Mouse (Mus musculus) heart, embryonic 12.5 days (tissue): ENCODE measurements around the gene Hrk. TPM values are rescaled to one million over a fixed set of nuclear protein-coding genes. Genes with fewer than 3 reads are reported as not detected.
A peak's percentile ranks its signal among the peaks of the same experiment; 100 is the strongest.

Source experiments
- ATAC-seq: fragments of 200-750 bp; cut with Nextera tagmentation; 2 replicates; pipeline ENCODE4 v1.8.0; 2017; ENCODE audit warnings: moderate TSS enrichment, moderate library complexity; ENCODE audit not compliant: insufficient number of reproducible peaks, low FRiP score
- H3K27ac ChIP-seq: fragments of 300-500 bp; sonication (generic); 2 replicates; pipeline ENCODE4 v1.5.1; 2016; ENCODE audit warnings: mild to moderate bottlenecking, moderate library complexity; ENCODE audit not compliant: poor library complexity, severe bottlenecking
- H3K27me3 ChIP-seq: fragments of 300-500 bp; sonication (generic); replicated peaks from 2 replicates; pipeline ENCODE4 v1.6.1; 2016; ENCODE audit warnings: mild to moderate bottlenecking, moderate library complexity
- H3K36me3 ChIP-seq: fragments of 300-500 bp; sonication (generic); 2 replicates; pipeline ENCODE4 v1.6.1; 2016; ENCODE audit warnings: mild to moderate bottlenecking, moderate library complexity
- H3K4me1 ChIP-seq: fragments of 300-500 bp; sonication (generic); replicated peaks from 2 replicates; pipeline ENCODE4 v1.6.1; 2016; ENCODE audit warnings: mild to moderate bottlenecking
- H3K4me2 ChIP-seq: fragments of 300-500 bp; sonication (generic); 2 replicates; pipeline ENCODE4 v1.6.1; 2016; ENCODE audit warnings: mild to moderate bottlenecking, moderate library complexity
- H3K4me3 ChIP-seq: fragments of 300-500 bp; sonication (generic); 2 replicates; pipeline ENCODE4 v1.5.1; 2016; ENCODE audit warnings: mild to moderate bottlenecking
- H3K9ac ChIP-seq: fragments of 300-500 bp; sonication (generic); 2 replicates; pipeline ENCODE4 v1.6.1; 2016; ENCODE audit warnings: mild to moderate bottlenecking, moderate library complexity
- H3K9me3 ChIP-seq: fragments of 300-500 bp; sonication (generic); replicated peaks from 2 replicates; pipeline ENCODE4 v1.6.1; 2016; ENCODE audit warnings: mild to moderate bottlenecking, moderate library complexity
- WGBS: fragments of 180-500 bp; shearing (Covaris S2); methylation state at CpG from one replicate; pipeline ENCODE4 v1.1.7; 2016; 5-methylcytosine and 5-hydroxymethylcytosine counted together
- polyA plus RNA-seq: library from polyadenylated mRNA; unstranded; fragments of >200 nt; fragmentation: Nextera tagmentation; extraction: Ambion mirVana; gene quantifications from 2 replicates; pipeline ENCODE4 v1.2.1, GENCODE M21; 2016

The Hrk gene
- polyA plus RNA-seq, 1 experiment from 2014 or later: 0.09 TPM

GRCm38 (mm10) chr5:118143211-118144026 lies 21.0 kb upstream of the Hrk start:
- Histone ChIP-seq H3K4me2 (no peak overlapping the region), H3K4me3 (no peak overlapping the region), H3K9me3 (no peaks in the 10 kb centered on the region), H3K9ac (no peak overlapping the region), H3K27me3 (no peaks in the 10 kb centered on the region), H3K36me3 (peaks cover 39% of the 10 kb centered on the region), H3K27ac (no peak overlapping the region), H3K4me1 (peaks cover 53% of the 10 kb centered on the region)
- no peak for ATAC-seq
- 81% methylated on average over 12 of the region's 12 CpGs for WGBS

GRCm38 (mm10) chr5:118144327-118144726 lies 20.1 kb upstream of the Hrk start:
- Histone ChIP-seq H3K4me2 (no peak overlapping the region), H3K4me3 (no peak overlapping the region), H3K27ac (no peak overlapping the region), H3K9me3 (no peaks in the 10 kb centered on the region), H3K36me3 (peaks cover 31% of the 10 kb centered on the region), H3K27me3 (no peaks in the 10 kb centered on the region), H3K9ac (peak overlapping the region; percentile 44; the same call in 1 of the 2 replicates), H3K4me1 (peaks cover 60% of the 10 kb centered on the region)
- no peak for ATAC-seq
- 78% methylated on average over 4 of the region's 4 CpGs for WGBS

DNA sequence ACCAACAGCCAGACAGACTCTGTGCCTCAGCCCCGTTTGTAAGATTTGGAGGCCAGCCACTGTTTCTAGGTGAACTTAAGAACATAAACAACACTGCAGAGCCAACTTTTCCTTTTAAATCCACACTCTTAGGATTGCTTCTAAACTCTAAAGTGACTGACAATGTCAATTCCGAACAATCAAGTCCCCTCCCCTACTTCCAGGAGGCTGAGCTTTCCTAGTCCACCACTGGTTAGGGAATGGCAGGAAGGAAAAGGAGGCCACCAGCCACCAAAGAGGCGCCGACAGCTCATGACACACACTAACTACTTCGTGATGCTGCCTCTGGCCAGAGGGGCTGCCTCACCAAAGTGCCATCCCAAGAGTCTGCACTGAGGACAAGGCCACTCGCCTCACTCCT lies 19.7 kb upstream of the Hrk start:
- Histone ChIP-seq H3K27me3 (no peaks in the 10 kb centered on the region), H3K27ac (no peak overlapping the region), H3K4me1 (peaks cover 62% of the 10 kb centered on the region), H3K4me3 (no peak overlapping the region), H3K36me3 (peaks cover 27% of the 10 kb centered on the region), H3K9me3 (no peaks in the 10 kb centered on the region), H3K9ac (peak overlapping the region; percentile 44; the same call in 1 of the 2 replicates), H3K4me2 (no peak overlapping the region)
- 47% methylated on average over 6 of the region's 6 CpGs for WGBS
- ATAC-seq: no peak

- no peak for ATAC-seq
- 95% methylated on average over 3 of the region's 3 CpGs for WGBS
- peaks cover 25% of the 10 kb centered on the region for H3K36me3 ChIP-seq
- H3K27me3 ChIP-seq: no peaks in the 10 kb centered on the region
- H3K4me1 ChIP-seq: peaks cover 69% of the 10 kb centered on the region
- H3K9me3 ChIP-seq: no peaks in the 10 kb centered on the region
- H3K27ac ChIP-seq: 0 out of 2 replicates have a peak overlapping the region, but pooled peaks have one; percentile 26
- H3K4me2 ChIP-seq: no peak overlapping the region
- H3K9ac ChIP-seq: no peak overlapping the region
- H3K4me3 ChIP-seq: no peak overlapping the region
Observed at GRCm38 (mm10) chr5:118145458-118145857, 19.0 kb upstream of the Hrk start.

DNA sequence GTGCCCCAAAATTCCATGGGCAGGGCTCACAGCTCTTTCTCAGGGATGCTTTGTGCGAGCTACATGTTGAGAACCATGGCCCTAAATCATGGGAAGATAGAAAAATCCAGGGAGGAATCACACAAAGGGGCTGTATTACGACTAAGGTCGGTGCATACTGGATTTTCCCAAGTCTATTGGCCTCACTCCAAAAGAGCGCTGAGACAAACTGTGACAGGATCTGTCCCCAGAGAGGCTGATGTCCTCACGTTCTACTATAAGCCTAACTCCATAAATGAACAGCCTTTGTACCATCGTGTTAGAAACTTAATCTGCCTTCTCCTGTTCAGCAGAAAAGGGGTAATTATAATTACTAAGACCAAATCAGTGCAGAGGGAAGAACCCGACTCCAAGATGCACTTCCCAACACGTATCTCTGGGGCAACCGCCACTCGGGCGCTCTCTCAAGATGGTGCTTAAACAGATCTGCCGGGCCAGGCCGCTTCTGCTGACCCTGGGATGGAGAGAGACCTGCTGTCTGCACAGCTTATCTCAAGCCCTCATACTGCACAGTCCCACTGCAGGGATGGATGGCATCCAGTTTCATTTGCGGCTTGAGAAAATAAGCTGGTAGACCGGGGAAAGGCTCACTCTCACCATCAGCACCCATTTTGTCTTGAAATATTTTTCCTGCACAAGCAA lies 18.3 kb upstream of the Hrk start:
- Histone ChIP-seq H3K9me3 (no peaks in the 10 kb centered on the region), H3K4me2 (peak overlapping the region; percentile 38), H3K4me1 (peaks cover 70% of the 10 kb centered on the region), H3K9ac (no peak overlapping the region), H3K36me3 (peaks cover 20% of the 10 kb centered on the region), H3K27me3 (no peaks in the 10 kb centered on the region), H3K27ac (peak overlapping the region; percentile 26; the same call in 1 of the 2 replicates), H3K4me3 (no peak overlapping the region)
- ATAC-seq: peak; percentile 51; the same call in 1 of the 2 replicates
- 35% methylated on average over 15 of the region's 15 CpGs for WGBS

GRCm38 (mm10) chr5:118147264-118147663 lies 17.2 kb upstream of the Hrk start:
- WGBS: 65% methylated on average over 10 of the region's 10 CpGs
- Histone ChIP-seq H3K27me3 (no peaks in the 10 kb centered on the region), H3K27ac (no peak overlapping the region), H3K4me1 (peaks cover 71% of the 10 kb centered on the region), H3K4me2 (no peak overlapping the region), H3K4me3 (no peak overlapping the region), H3K36me3 (peaks cover 20% of the 10 kb centered on the region), H3K9ac (0 out of 2 replicates have a peak overlapping the region, but pooled peaks have one; percentile 7), H3K9me3 (no peaks in the 10 kb centered on the region)
- no peak for ATAC-seq

GRCm38 (mm10) chr5:118149711-118150110 lies 14.7 kb upstream of the Hrk start:
- Histone ChIP-seq H3K4me1 (peaks cover 76% of the 10 kb centered on the region), H3K9ac (no peak overlapping the region), H3K4me2 (no peak overlapping the region), H3K4me3 (no peak overlapping the region), H3K36me3 (peaks cover 13% of the 10 kb centered on the region), H3K27ac (peak overlapping the region; percentile 5; the same call in 1 of the 2 replicates), H3K27me3 (no peaks in the 10 kb centered on the region), H3K9me3 (no peaks in the 10 kb centered on the region)
- WGBS: 40% methylated on average over 3 of the region's 3 CpGs
- no peak for ATAC-seq

GRCm38 (mm10) chr5:118154839-118155564 lies 9.4 kb upstream of the Hrk start, which contains the start of gene Fbxw8:
TSS of gene Fbxw8 (minus strand) at chr5:118155464.
- 0 out of 2 replicates have a peak, but pooled peaks cover 4% of the 10 kb centered on the region for H3K27me3 ChIP-seq
- peak; percentile 84 for ATAC-seq
- under 1% methylated on average over 67 of the region's 67 CpGs for WGBS
- peak within 1 kb of the TSS; percentile 90 for H3K9ac ChIP-seq
- peak within 1 kb of the TSS; percentile 60 for H3K27ac ChIP-seq
- peak within 1 kb of the TSS; percentile 82 for H3K4me3 ChIP-seq
- H3K4me2 ChIP-seq: peak within 1 kb of the TSS; percentile 92
- no peaks in the 10 kb centered on the region for H3K9me3 ChIP-seq
- peaks cover 13% of the 10 kb centered on the region for H3K36me3 ChIP-seq
- peaks cover 40% of the 10 kb centered on the region for H3K4me1 ChIP-seq

DNA sequence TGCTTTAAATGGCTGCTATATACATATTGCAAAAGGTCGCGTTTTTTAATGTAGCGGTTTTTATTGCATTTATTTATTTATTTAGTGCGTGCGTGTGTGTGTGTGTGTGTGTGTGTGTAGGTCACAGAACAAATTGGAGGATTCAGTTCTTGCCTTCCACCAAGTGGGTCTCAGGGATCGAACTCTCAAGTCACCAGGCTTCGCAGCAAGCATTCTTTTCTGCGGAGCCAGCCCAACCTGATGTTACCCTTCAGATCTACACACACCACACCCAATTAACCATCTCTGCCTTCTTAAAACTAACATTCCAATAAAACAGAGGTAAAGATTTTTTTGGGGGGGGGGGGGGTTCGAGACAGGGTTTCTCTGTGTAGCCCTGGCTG lies 8.9 kb upstream of the Hrk start:
- H3K27me3 ChIP-seq: peaks cover 10% of the 10 kb centered on the region
- peaks cover 13% of the 10 kb centered on the region for H3K36me3 ChIP-seq
- H3K4me2 ChIP-seq: peak overlapping the region; percentile 92
- 0 out of 2 replicates have a peak, but pooled peaks have one; percentile 1 for ATAC-seq
- H3K4me1 ChIP-seq: peaks cover 34% of the 10 kb centered on the region
- WGBS: 19% methylated on average over 9 of the region's 9 CpGs
- no peak overlapping the region for H3K27ac ChIP-seq
- peak overlapping the region; percentile 90; the same call in 1 of the 2 replicates for H3K9ac ChIP-seq
- peak overlapping the region; percentile 82 for H3K4me3 ChIP-seq
- no peaks in the 10 kb centered on the region for H3K9me3 ChIP-seq

- Histone ChIP-seq H3K27me3 (peaks cover 24% of the 10 kb centered on the region), H3K4me3 (no peak overlapping the region), H3K4me1 (peaks cover 34% of the 10 kb centered on the region), H3K9ac (no peak overlapping the region), H3K4me2 (no peak overlapping the region), H3K36me3 (peaks cover 6% of the 10 kb centered on the region), H3K9me3 (no peaks in the 10 kb centered on the region), H3K27ac (no peak overlapping the region; the same call in 1 of the 2 replicates)
- peak; percentile 22; the same call in 1 of the 2 replicates for ATAC-seq
- 21% methylated on average over 4 of the region's 4 CpGs for WGBS
Observed at GRCm38 (mm10) chr5:118156976-118157375, 7.5 kb upstream of the Hrk start.
